Mouse (Mus musculus) hematopoietic stem cell, adult 5-6 weeks (primary cell): ENCODE data around the gene Nipsnap2. TPM values are rescaled to one million over a fixed set of nuclear protein-coding genes. Genes with fewer than 3 reads are reported as not detected.
"Not testable (repeated sequence)": the region's sequence is repeated elsewhere in the genome, so short reads cannot be mapped to it uniquely, and the experiment has no call there.

Source experiments
- ATAC-seq, 2 experiments: fragments of 125-278 bp in 1 of 2; replicated peaks in 1 of 2; 2 replicates each; pipeline ENCODE4 v1.8.0; 2016 to 2017; ENCODE audit warnings: inconsistent platforms in 2 of 2, mild to moderate bottlenecking in 2 of 2, moderate number of reproducible peaks in 2 of 2, low read depth in 1 of 2, moderate TSS enrichment in 1 of 2; ENCODE audit not compliant: low FRiP score in 2 of 2, poor library complexity in 2 of 2, severe bottlenecking in 2 of 2, insufficient read depth in 1 of 2, low TSS enrichment in 1 of 2
- total RNA-seq: library from RNA; stranded (forward); fragments of 172-1452, 232-1000 nt; gene quantifications from 2 replicates; pipeline ENCODE4 v1.2.3, GENCODE M21; 2017

The Nipsnap2 gene
- 42.6 and 45.7 TPM in 2 replicates for total RNA-seq

GRCm38 (mm10) chr5:129724834-129725773 lies at the start of gene Nipsnap2:
Nipsnap2 (plus strand) TSS chr5:129725063.
- ATAC-seq, result peak; percentile 83 to 84

- not testable (repeated sequence) for ATAC-seq
These were observed 39.7 kb upstream of the Nipsnap2 start for GRCm38 (mm10) chr5:129685141-129685540.

- no peak for ATAC-seq
These were observed 37.2 kb upstream of the Nipsnap2 start for GRCm38 (mm10) chr5:129687621-129688020.

GRCm38 (mm10) chr5:129690528-129690927 lies 34.3 kb upstream of the Nipsnap2 start:
- ATAC-seq, result no peak

GRCm38 (mm10) chr5:129700506-129700905 lies 24.4 kb upstream of the Nipsnap2 start:
- no peak for ATAC-seq

GRCm38 (mm10) chr5:129701706-129702105 lies 23.2 kb upstream of the Nipsnap2 start:
- ATAC-seq, result no peak

- peak in 1 of 2 experiments; percentile 62; a peak in 1 of 4 replicates for ATAC-seq
These were observed 21.5 kb upstream of the Nipsnap2 start for GRCm38 (mm10) chr5:129703368-129703767.

- no peak for ATAC-seq
These were observed 16.5 kb upstream of the Nipsnap2 start, which contains the start of gene Sept14 for GRCm38 (mm10) chr5:129708412-129708811. Sept14 (minus strand) TSS chr5:129708512.

GRCm38 (mm10) chr5:129715326-129715861 lies 9.5 kb upstream of the Nipsnap2 start, which contains the start of gene Mrps17:
Mrps17 (plus strand) TSS chr5:129715497.
- ATAC-seq, result peak; percentile 98 to 99

- no peak for ATAC-seq
These were observed 7.8 kb upstream of the Nipsnap2 start for GRCm38 (mm10) chr5:129717016-129717415.

GRCm38 (mm10) chr5:129720176-129720575 lies 4.7 kb upstream of the Nipsnap2 start:
- ATAC-seq, result no peak

GRCm38 (mm10) chr5:129724268-129724667 lies 595 bp upstream of the Nipsnap2 start:
- ATAC-seq, result peak; percentile 4 to 13; a peak in 2 of 4 replicates

GRCm38 (mm10) chr5:129725774-129726392 lies 1.0 kb downstream of the Nipsnap2 start:
- ATAC-seq, result no peak

GRCm38 (mm10) chr5:129726784-129727183 lies 1.9 kb downstream of the Nipsnap2 start:
- ATAC-seq, result no peak

GRCm38 (mm10) chr5:129729286-129729685 lies 4.4 kb downstream of the Nipsnap2 start:
- 0 out of 4 replicates have a peak, but pooled peaks of 1 of the 2 experiments have one; percentile 7 for ATAC-seq

GRCm38 (mm10) chr5:129730344-129730743 lies 5.5 kb downstream of the Nipsnap2 start:
- peak; percentile 84 to 88 for ATAC-seq

- ATAC-seq, result no peak
These were observed 6.2 kb downstream of the Nipsnap2 start for GRCm38 (mm10) chr5:129731021-129731420.

GRCm38 (mm10) chr5:129740976-129741375 lies 16.1 kb downstream of the Nipsnap2 start:
- peak in 1 of 2 experiments; percentile 42; a peak in 1 of 4 replicates for ATAC-seq
